Mouse (Mus musculus) kidney, postnatal 36 days (tissue): ENCODE measurements around the gene Fli1.

Experiments used
- DNase-seq, 2 experiments: peaks; one replicate each; pipeline ENCODE4 v3.0.0; 2021 to 2022; ENCODE audit warnings: mixed read lengths in 2 of 2

The Fli1 gene

DNA sequence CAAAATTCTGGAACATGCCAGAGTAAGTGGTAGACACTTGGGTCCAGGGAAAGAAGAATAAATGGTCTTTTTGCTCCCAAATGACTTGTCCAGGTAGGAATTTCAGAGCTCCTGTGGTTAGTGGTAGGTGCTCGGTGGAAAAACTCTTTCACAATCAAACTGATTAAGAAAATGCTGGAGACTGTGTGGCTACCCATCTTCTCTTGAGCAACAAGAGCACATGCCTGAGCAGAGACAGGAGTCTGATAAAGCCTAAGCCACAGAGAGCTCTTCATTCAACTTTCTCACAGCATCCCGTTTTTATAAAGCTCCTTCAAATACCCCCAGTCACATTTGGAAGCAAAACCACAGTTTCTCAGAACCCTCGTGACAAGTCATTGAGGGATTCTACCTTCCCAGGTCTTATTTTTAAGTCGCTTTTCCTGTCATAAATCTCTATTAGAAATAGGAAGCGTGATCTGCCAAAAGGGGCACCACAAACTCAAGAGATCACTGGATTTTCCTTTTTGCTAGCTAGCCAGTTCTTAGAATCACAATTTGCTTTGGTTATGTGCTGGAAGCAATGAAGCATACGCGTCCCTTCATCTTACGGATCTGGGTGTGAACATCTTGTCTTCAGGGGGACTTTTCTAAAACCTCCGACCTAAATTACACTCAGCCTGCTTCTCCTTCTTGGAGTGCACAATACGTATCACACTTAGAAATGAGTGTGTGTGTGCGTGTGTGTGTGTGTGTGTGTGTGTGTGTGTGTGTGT is 40.2 kb downstream of the Fli1 start:
- peak in 1 of 2 experiments; percentile 39 for DNase-seq

DNA sequence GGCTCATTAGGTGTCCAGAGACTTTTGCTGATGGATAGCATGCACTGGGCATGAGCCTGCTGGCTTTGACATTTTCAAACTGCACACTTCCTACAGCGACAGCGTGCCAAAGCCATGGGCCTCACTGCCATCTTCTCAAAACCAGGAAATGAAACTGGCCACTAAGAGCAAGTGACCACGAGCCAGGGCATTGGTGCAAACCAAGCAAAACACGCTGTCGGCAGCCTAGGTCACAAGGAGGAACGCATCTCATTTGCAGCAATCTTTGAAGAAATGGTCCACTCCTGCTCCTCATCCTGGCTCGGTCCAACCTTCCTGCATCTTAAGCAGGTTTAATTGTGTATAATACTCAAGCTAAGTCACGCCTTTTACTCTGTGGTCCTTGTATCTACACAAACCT is 41.8 kb downstream of the Fli1 start:
- DNase-seq: peak in 1 of 2 experiments; percentile 37

DNA sequence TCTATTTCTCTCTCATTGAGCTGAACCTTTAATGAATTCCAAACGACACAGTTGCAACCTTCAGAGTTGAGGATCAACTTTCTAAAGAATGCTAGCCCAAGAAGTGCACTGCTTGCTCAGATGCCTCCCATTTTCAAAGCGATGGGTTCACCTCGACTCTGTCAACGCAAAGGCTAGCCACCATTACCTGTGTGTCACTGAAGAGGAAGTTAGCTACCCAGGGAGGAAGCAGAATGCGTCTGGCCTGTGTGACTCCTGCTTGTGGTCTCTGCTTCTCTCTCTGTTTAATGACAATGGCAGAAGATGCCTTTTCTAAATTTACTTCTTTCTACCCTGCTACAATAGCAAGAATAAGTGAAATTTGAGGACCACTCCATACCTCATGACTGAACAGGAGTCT is 42.6 kb downstream of the Fli1 start:
- DNase-seq: no peak

DNA sequence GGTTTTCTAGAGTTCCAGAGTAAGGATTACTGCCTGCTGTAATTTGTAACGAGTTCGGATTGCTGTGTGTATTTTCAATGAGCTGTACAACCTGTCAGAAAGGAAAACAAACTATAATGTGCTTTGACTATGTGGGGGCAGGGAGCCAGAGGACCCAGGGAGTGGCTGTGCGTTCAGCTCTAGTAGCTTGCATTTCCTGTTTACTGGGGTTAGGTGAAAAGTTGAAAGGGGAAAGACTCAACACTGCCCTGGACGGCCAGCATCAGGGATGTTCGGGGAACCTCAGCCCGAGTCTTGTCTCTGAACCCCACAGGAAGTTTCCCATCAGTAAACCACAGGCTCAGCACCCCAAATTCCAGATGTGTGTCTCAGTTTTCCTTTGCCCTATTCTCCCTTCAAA is 43.2 kb downstream of the Fli1 start:
- DNase-seq: peak; percentile 55 to 68

DNA sequence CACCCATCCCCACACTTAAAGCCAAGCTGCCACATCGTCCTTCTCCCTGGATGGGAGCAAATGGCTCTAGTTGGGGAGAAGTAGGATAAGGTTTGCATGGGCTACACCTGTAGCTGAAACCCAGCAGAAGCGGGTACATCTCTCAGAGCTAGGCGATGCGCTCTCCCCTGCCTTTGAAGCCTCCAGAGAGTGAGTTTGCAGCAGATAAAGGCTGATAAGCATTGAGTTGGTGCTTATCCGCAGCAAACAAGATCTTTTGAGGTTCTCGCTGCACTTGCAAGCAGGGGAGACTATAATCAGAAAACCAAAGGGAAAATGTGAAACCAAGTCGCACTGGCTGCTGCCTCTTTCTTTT is 47.0 kb downstream of the Fli1 start:
- no peak for DNase-seq

- no peak for DNase-seq
Measured at GRCm38 (mm10) chr9:32494891-32495642, 47.6 kb downstream of the Fli1 start.

DNA sequence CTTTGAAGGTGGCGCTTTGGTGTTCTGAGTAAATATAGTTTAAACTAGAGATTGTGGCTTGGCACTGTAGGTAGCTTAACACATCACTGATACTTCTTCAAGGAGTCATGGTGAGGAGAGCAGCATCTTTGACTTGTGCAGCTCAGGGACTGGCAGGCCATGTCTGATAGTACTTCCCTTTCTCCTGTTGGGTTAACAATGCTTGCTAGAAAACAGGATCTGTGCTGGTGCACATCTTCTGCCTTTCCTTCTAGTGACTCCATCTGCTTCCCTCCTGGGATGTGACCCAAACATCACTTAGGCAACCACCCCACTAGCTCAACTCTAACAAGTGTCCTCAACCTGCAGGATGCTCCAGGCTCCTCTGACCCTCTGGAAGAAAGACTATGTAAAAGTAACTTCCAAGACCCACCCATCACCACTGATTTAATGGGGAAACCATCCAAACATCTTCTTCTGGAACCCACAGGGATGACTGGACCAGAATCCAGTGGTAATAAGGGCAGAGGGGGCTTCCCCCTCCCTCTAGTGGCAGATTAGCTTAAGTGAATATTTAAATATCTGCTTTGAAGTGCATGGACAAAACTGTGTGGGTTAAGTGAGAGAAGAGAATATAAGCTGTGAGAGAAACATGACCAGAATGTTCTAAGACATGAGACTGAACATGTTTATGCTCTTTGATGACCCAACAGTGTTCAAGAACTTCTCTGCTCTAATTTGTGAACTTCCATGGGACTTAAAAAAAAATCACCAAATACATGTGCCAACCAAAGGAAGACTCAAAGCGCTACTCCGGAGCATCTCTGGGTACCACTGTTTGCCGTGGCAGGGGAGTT is 48.9 kb downstream of the Fli1 start:
- no peak for DNase-seq

- DNase-seq: no peak
Measured at GRCm38 (mm10) chr9:32492753-32493152, 49.9 kb downstream of the Fli1 start.

- DNase-seq: no peak
Measured at GRCm38 (mm10) chr9:32491484-32491883, 51.2 kb downstream of the Fli1 start.

- no peak for DNase-seq
Measured at GRCm38 (mm10) chr9:32489794-32490358, 52.8 kb downstream of the Fli1 start.

GRCm38 (mm10) chr9:32489315-32489714 is 53.3 kb downstream of the Fli1 start:
- DNase-seq: no peak

DNA sequence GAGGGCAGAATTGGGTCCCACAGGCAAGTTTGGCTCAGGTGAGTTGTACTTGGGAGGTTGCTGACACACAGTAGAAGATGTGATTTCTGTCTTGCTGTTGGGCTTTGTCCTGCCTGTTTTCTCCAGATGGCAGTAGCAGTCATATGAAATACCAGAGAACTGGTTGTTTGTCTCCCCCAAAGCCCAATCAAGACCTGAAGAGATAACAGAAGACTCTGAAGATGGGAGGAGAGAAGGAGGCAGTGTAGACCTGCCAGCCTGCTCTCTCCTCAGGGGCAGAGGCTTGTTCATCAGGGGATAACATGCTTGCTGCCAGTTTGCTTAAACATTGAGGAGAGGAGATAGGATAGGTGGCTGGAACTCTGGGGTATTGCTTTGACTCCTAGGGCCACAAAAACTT is 54.0 kb downstream of the Fli1 start:
- no peak for DNase-seq

- DNase-seq: no peak
Measured at GRCm38 (mm10) chr9:32487823-32488222, 54.8 kb downstream of the Fli1 start.

GRCm38 (mm10) chr9:32487401-32487800 is 55.3 kb downstream of the Fli1 start:
- no peak for DNase-seq

- DNase-seq: no peak
Measured at GRCm38 (mm10) chr9:32480418-32480817, 62.2 kb downstream of the Fli1 start.

DNA sequence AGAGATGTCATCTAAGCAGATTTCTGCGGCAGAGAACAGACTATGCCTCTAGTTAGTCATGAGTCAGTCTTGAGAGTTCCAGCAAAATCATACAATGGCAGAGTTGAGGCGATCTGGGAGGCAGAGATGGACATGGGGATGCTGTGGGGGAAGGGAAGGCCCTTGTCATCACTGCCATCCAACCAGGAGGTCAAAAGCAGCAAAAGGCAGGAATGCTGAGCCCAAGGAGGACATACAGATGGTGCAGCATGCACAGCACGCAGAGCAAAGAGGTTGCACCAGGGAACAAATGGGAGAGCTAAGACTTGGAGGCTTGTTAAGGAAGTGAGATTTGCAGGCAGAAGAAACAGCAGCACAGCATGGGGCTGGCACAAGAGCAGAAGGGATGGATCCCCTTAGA is 63.9 kb downstream of the Fli1 start:
- DNase-seq: no peak

GRCm38 (mm10) chr9:32478087-32478486 is 64.6 kb downstream of the Fli1 start:
- DNase-seq: peak; percentile 40 to 60

DNA sequence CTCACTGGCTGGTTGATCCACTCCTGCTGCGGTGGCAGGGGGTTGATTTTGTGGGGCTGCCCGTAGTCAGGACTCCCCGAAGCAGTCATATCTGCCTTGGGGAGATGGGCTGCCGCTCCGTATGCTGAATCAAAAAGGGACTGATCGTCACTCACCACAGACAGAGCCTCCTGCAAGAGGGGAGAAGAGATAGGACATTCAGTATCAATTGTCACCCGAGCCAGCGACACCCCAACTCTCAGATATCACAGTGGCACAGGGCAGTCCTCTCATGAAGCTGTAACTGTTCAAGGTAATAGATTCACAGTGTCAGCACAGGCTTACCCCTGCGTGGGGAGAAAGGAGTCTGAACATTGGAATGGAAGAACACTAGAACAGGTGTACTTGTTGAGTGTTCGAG is 66.1 kb downstream of the Fli1 start:
- no peak for DNase-seq

DNA sequence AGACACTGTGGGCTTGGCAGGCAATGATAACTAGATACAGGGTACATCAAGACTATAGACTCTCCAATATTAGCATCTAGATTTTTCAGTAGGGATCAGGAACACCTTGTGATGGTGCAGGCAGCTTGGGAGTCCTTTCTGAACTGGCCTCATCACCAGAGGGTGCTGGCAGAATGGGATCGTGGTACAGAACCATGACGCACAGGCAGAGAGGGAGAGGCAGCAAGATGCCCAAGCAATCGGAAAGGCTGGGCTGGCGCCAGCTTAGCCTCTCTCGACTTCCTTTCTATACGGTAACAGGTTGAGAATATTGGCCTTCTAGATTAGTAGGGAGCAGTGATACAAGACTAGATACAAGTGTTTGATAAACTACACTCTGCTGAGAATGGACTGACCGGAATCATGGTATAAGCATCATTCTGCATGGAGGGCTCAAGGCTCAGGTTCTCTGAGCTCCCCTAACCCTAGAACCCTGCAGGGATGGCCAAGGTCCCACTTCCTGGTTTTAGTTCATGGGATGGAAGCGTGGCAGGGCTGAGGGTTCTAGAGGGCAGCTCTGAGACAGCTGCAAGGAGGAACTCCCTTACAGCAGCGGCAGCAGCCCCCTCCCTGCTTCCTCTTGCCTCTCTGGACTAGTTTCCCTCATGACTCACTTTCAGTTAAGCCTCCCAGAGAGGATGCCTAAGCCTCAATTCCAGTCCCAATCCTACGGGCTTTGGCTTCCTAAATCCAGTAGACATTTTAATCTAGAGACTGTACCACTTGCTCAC is 67.9 kb downstream of the Fli1 start:
- no peak for DNase-seq

GRCm38 (mm10) chr9:32472346-32472745 is 70.3 kb downstream of the Fli1 start:
- no peak for DNase-seq

GRCm38 (mm10) chr9:32469123-32469751 is 73.4 kb downstream of the Fli1 start:
- DNase-seq: no peak

DNA sequence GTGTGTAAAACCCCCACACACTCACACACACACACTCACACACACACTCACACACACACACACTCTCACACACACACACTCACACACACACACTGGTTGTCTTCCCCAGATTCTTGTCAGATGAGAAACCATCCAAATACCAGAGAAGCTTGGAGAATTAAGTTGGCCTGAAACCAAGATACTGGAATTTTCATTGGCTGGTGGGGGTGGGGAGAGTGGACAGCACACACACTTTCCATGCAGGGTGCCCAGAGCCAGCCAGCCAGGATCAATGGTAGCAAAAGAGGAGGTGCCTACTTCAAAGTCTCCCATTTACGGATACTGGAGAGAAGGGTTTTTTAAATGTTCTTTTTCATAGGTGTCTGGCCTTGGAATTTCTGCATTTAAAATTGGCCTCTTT is 74.3 kb downstream of the Fli1 start:
- DNase-seq: peak in 1 of 2 experiments; percentile 26
